Mouse (Mus musculus): ENCODE data around the gene Hhex.

DNA sequence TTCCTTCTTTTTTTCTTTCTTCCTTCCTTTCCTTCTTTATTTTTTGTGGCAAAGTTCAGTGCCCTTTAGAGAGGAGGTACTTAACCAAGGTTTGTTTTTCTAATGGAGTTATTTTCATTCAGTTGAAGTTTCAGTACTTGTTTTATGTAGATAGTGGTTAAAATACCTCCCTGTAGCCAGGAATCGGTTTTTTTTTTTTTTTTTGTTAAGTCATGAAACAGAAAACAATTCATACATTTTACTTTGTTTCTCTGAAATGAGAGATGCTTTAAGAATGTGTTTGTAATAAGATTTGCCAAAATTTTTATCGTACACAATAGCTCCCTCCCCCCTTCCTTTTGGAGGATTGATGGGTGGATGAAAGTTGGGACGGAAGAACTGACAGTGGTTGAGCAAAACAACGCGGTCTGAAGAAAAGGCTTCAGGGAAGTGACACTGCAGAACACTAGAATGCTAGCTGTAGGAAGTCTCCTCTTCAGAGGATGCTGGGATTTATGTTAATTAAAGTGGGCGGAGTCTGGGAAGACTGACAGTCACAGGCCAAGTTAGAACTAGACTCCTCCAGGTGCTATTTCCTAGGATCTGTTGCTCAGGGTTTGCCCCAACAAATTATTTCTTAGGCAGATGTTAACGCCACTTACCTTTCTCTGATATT lies 54.1 kb downstream of the Hhex start:
- TF ChIP-seq MAFK (IDR thresholded peaks at IDR 0.05; ENCODE audit: insufficient read depth, low read depth, low read length) (0 out of 2 replicates have a peak, but pooled peaks have one; percentile 40), ZC3H11A (IDR thresholded peaks at IDR 0.05; ENCODE audit: borderline replicate concordance, low read depth, low read length) (no peak), ZNF384 (IDR thresholded peaks at IDR 0.05; ENCODE audit: low read depth, low read length) (peak; percentile 88)

Measured in ES-E14 (cell line).